Mouse (Mus musculus) cerebellum, postnatal 36 days (tissue): ENCODE data around the gene Hif1an.

ENCODE experiments used
- DNase-seq, 2 experiments: peaks; one replicate each; pipeline ENCODE4 v3.0.0; 2021 to 2022; ENCODE audit warnings: mixed read lengths in 2 of 2

Hif1an gene

DNA sequence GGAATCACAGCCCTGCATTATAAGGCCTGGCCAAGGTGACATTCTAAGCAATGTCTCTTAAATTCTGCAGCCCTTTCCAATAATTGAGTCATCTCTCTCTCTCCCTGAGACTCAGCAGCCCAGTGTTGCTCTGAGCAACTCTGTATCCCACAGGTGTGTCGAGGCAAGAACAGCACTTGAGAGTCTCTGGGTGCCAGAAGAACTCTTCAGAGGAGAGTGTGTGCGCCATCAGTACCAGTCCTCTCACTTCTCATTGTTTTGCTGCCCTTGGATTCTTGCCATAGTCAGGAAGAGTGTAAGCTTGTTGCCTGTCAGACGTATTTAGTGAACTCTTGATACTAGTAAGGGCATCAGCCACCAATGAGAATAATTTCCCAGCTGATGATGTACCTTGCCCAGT lies 5.1 kb downstream of the Hif1an start:
- no peak for DNase-seq

DNA sequence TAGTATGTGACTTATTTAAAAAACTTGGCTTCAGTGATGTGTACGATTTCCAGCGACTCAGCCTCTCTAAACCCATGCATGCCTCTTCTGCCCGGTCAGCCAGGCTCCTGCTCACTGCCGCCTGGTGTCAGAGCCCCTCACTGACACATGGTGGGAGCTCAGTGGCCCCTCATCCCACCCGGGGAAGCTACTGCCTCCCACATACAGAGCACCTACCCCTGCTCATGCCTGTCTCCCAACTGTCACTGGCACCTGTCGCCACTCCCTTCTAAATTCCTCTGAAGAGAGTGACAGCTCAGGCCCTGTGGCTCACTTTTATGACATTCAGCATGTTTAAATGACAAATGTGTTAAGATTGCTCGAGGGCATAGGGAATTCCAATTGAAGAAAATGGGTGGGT lies 13.6 kb downstream of the Hif1an start:
- DNase-seq, result no peak

DNA sequence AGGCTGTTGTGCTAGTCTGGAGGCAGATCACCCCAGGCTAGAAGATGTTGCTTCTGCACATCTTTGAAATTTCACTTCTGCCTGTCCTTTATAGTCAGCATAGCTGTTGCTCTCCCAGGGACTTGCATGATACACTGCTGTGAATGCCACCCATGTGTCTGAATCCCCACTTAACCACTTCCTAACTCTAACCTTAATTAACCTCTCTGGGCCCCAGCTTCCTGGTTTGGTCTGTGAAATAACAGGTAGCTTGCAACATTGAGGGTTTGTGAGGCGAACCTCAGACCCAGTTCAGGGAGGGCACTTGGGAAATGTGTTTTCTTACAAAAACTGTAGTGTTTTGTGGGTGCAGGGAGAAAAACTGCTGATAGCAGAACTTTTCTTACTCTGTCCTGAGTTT lies 15.4 kb downstream of the Hif1an start:
- DNase-seq, result no peak

GRCm38 (mm10) chr19:44582103-44582502 lies 19.5 kb downstream of the Hif1an start:
- DNase-seq, result no peak

DNA sequence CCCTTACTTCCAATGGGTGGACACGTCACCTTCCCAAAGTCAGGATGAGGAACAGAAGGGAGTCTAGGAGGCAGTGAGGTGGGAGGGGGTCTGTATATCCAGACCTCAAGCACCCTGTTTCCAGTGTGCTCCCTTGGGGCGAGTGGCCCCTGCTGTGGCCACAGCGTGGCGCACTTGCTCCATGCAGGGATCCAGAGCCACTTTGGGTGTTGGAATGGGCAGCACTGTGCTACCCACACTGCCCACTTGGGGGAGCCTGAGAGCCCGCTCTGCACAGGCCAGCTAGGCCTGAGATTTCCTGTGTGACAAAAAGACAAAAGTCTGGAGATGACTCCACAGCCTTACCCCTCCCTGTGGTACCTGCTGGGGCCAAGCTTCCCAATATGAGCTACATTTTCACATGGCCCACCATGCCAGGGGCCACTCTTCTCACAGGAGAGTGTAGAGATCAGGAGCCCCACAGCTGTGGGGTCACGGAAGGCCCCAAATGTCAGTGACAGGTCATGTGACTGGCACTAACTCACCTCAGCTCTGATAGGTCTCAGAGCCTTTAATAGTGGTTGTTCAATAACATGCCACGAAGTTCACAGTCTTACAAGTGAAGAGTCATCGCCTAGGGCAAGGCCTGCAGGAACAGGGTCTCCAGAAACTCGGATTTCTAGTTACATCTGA lies 20.1 kb downstream of the Hif1an start:
- peak; percentile 91 to 93 for DNase-seq

GRCm38 (mm10) chr19:44588036-44588435 lies 25.4 kb downstream of the Hif1an start:
- no peak for DNase-seq

DNA sequence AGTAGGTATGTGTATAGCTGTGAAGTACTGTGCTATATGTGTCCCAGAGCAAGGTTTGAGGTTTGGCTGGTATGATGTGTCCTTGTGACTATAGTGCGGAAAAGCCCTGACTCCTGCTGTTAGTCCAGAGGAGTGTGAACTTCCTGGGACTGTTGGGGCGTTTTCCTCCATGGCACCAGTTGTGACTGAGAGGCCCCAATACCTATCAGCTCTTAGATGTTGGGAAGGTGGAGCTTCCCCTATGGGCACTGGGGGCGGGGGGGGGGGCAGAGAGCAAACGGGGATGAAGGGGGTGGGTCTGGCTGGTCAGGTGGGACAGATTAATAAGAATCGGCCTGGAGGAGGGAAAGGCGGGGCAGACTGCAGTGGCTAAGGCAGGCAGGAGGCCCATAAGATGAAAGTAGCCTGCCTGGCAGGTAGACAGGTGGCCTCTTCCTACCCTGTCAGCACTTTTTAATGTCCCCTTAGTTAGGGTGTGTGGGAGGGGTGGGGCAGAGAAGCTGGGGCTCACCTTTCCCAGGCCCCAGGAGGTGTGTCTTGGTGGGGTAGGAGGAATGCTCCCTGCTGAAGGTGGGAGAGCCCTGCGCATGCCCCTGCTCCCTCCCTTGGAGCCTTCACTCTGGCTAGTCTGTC lies 27.1 kb downstream of the Hif1an start:
- DNase-seq, result no peak

- no peak for DNase-seq
These were observed 28.3 kb downstream of the Hif1an start for GRCm38 (mm10) chr19:44590992-44591391.

DNA sequence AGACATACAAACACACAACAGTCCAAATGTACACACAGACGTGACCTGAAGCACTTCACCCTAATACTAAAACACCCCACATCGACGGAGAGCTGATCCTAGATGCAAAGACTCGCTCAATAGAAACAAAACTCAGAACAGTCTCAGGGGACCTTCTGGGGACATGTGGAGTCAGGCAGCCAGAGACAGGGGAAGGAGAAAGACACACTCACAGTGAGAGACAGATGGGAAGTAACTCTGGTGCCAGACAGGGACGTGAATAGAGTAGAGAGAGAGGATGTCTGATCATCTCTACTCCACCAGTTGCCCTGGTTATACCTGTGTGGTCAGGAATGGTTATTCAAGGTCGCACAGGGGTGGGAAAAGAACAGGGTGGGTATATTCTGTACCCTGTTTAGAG lies 29.0 kb downstream of the Hif1an start:
- DNase-seq, result no peak

- DNase-seq, result no peak
These were observed 31.5 kb downstream of the Hif1an start for GRCm38 (mm10) chr19:44594180-44594579.

DNA sequence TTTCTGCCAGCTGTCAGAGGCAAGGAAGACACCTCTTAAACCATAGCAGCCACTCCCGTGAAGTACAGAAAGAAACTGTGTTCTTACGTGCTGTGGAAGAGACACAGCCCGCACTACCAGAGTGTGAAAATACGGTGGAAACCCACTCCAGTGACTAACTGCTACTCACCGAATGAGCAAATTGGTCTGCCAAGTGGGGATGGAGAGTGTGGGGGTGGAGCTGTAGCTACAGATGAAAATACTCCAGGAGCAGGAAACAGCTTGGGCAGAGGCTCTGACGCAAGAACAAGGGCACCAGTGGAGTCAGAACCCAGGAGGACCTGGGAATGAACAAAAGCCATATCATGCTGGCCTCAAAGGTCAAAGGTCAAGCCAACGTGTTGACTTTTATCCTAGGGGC lies 55.5 kb downstream of the Hif1an start:
- DNase-seq, result no peak
